Mouse (Mus musculus) testis, adult 2 months (tissue): ENCODE measurements at regions not wholly inside any gene's neighbourhood (a gene's known extent, or its start where the extent isn't known, plus 50 kb on each side); places are given as distances from the start of the nearest gene placed in this dataset.

Experiments
- H3K27ac ChIP-seq: fragments of 200-500 bp; 2 replicates; pipeline ENCODE4 v1.5.1; 2012; ENCODE audit warnings: low read depth, low read length; ENCODE audit not compliant: control insufficient read depth, insufficient read depth
- H3K27me3 ChIP-seq: fragments of 200-500 bp; 2 replicates; pipeline ENCODE4 v1.6.1; 2012; ENCODE audit warnings: mild to moderate bottlenecking, low read length, moderate library complexity; ENCODE audit not compliant: control insufficient read depth, insufficient read depth
- H3K36me3 ChIP-seq: fragments of 200-500 bp; 2 replicates; pipeline ENCODE4 v1.6.1; 2012; ENCODE audit warnings: mild to moderate bottlenecking, low read length; ENCODE audit not compliant: control insufficient read depth, insufficient read depth
- H3K4me1 ChIP-seq: fragments of 200-500 bp; 2 replicates; pipeline ENCODE4 v1.6.1; 2012; ENCODE audit warnings: low read length; ENCODE audit not compliant: control insufficient read depth, insufficient read depth
- H3K4me3 ChIP-seq: fragments of 200-500 bp; 2 replicates; pipeline ENCODE4 v1.5.1; 2012; ENCODE audit warnings: low read depth, mild to moderate bottlenecking, low read length, moderate library complexity, mixed read lengths; ENCODE audit not compliant: control insufficient read depth
- CTCF ChIP-seq: fragments of 200-500 bp; IDR thresholded peaks from 2 replicates; pipeline ENCODE4 v1.5.1; 2012; ENCODE audit warnings: low read depth, mild to moderate bottlenecking, inconsistent platforms, low read length, moderate library complexity; ENCODE audit not compliant: control insufficient read depth, insufficient read depth, insufficient replicate concordance
- POLR2A ChIP-seq: fragments of 200-500 bp; IDR thresholded peaks from 2 replicates; pipeline ENCODE4 v1.6.1; 2012; ENCODE audit warnings: low read depth, mild to moderate bottlenecking, inconsistent platforms, low read length, moderate library complexity; ENCODE audit not compliant: control insufficient read depth

GRCm38 (mm10) chr15:74412261-74412660 lies 223.9 kb downstream of the Mroh4 start:
- Histone ChIP-seq H3K27me3 (no peaks in the 10 kb centered on the region), H3K27ac (no peak overlapping the region), H3K36me3 (no peaks in the 10 kb centered on the region), H3K4me1 (no peaks in the 10 kb centered on the region), H3K4me3 (no peak overlapping the region)
- TF ChIP-seq POLR2A (no peak), CTCF (no peak)

DNA sequence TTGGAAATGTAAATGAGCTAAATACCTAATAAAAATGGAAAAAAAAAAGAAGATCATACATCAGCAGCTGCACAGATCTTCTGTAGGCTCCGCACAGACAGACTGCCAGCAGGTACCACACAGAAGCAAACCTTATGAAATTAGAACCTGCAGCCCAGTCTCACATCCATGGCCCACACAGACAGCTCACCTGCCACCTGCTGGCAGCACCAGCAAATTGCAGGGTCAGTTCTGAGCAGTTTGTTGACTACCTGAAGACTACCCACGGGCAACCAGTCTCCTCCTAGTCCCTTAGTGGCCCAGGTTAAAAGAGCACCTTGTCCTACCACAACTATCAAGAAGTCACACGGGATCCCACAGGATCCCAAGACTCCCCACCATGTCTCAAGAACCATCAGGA lies 225.1 kb downstream of the Mroh4 start:
- no peak overlapping the region for H3K4me3 ChIP-seq
- no peaks in the 10 kb centered on the region for H3K27me3 ChIP-seq
- H3K4me1 ChIP-seq, result no peaks in the 10 kb centered on the region
- H3K27ac ChIP-seq, result no peak overlapping the region
- H3K36me3 ChIP-seq, result no peaks in the 10 kb centered on the region
- no peak for TF ChIP-seq POLR2A
- peak; percentile 76 for TF ChIP-seq CTCF

DNA sequence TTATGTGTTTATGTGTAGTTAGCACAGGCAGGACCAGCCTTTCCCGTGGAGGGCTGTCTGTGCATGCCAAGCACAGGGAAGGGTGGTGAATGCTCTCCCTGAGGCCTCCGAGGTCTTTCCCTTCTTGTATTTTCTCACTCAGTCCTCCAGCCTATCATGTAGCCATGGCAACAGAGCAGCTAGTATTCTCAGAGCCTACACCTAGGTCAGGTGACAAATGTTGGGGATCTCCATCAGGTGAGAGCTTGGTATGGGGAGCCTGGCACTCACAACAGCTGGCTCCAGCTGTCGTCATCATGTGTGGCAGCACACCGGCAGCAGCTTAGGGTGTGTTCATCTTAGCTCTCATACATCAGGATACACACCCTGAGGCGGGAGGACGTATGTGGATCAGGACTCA lies 231.3 kb downstream of the Mroh4 start:
- no peaks in the 10 kb centered on the region for H3K27me3 ChIP-seq
- H3K27ac ChIP-seq, result no peak overlapping the region
- H3K36me3 ChIP-seq, result no peaks in the 10 kb centered on the region
- H3K4me1 ChIP-seq, result no peaks in the 10 kb centered on the region
- no peak overlapping the region for H3K4me3 ChIP-seq
- TF ChIP-seq CTCF (no peak), POLR2A (no peak)

- Histone ChIP-seq H3K36me3 (no peaks in the 10 kb centered on the region), H3K4me3 (no peak overlapping the region), H3K27ac (no peak overlapping the region), H3K27me3 (no peaks in the 10 kb centered on the region), H3K4me1 (no peaks in the 10 kb centered on the region)
- TF ChIP-seq POLR2A (no peak), CTCF (no peak)
These were observed 234.9 kb downstream of the Mroh4 start for GRCm38 (mm10) chr15:74401275-74401674.

DNA sequence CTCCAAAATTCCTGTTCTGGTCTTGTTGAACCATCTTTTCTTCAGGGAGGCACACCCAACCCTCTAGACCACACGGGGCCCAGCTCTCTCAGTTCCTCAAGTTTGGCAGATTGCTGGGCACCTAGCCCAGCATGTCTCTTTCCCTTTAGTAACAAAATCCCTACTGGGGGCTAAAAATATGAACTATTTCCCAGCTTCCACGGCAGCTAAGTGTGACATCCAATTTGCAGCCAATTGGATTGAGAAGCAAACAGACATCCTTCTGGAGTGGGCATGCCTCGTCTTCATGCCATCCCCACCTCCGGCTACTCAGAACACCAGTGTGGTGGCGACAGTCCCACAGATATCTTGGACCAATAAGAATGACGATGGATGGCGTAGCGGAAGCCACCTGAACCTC lies 240.1 kb downstream of the Mroh4 start:
- no peaks in the 10 kb centered on the region for H3K27me3 ChIP-seq
- H3K4me3 ChIP-seq, result no peak overlapping the region
- no peak for TF ChIP-seq POLR2A
- TF ChIP-seq CTCF, result no peak
- H3K27ac ChIP-seq, result no peak overlapping the region
- H3K4me1 ChIP-seq, result no peaks in the 10 kb centered on the region
- H3K36me3 ChIP-seq, result no peaks in the 10 kb centered on the region

GRCm38 (mm10) chr15:74387533-74387932 lies 248.6 kb downstream of the Mroh4 start:
- Histone ChIP-seq H3K36me3 (no peaks in the 10 kb centered on the region), H3K4me3 (no peak overlapping the region), H3K27me3 (no peaks in the 10 kb centered on the region), H3K27ac (no peak overlapping the region), H3K4me1 (no peaks in the 10 kb centered on the region)
- TF ChIP-seq POLR2A, result no peak

- Histone ChIP-seq H3K4me3 (no peak overlapping the region), H3K36me3 (no peaks in the 10 kb centered on the region), H3K27ac (no peak overlapping the region), H3K27me3 (no peaks in the 10 kb centered on the region), H3K4me1 (peaks cover 4% of the 10 kb centered on the region; the same call in 1 of the 2 replicates)
- TF ChIP-seq POLR2A (no peak), CTCF (no peak)
These were observed 253.6 kb downstream of the Mroh4 start for GRCm38 (mm10) chr15:74382556-74382955.

- Histone ChIP-seq H3K4me3 (no peak overlapping the region), H3K36me3 (no peaks in the 10 kb centered on the region), H3K4me1 (peaks cover 4% of the 10 kb centered on the region; the same call in 1 of the 2 replicates), H3K27me3 (no peaks in the 10 kb centered on the region), H3K27ac (no peak overlapping the region)
- TF ChIP-seq CTCF, result no peak
- TF ChIP-seq POLR2A, result no peak
These were observed 256.8 kb downstream of the Mroh4 start for GRCm38 (mm10) chr15:74379366-74379765.

DNA sequence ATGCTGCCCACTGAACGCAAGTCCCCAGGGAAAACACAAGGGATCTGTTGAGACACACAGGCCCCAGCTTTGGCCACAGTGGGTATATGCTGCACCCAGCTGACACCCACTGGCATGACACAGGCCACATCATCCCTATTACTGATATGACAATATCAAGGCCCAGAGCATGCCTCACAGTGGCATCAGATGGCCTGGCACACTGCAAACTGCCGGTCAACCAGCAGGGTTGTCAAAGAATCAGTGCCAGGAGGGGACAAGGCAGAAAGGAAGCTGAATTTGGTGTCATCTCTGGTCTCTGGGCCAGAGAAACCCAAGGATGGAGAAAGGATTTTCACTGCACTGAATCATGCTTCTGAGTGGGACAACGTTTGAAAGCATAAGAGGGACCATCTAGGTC lies 266.7 kb downstream of the Mroh4 start:
- no peak for TF ChIP-seq POLR2A
- TF ChIP-seq CTCF, result no peak

More for the DNA sequence above, 266.7 kb downstream of the Mroh4 start:
- no peaks in the 10 kb centered on the region for H3K4me1 ChIP-seq
- H3K36me3 ChIP-seq, result no peaks in the 10 kb centered on the region
- H3K27ac ChIP-seq, result no peak overlapping the region
- H3K27me3 ChIP-seq, result no peaks in the 10 kb centered on the region
- no peak overlapping the region for H3K4me3 ChIP-seq
